Mouse (Mus musculus) lung, adult 2 months (tissue): ENCODE measurements at regions not wholly inside any gene's neighbourhood (a gene's known extent, or its start where the extent isn't known, plus 50 kb on each side); places are given as distances from the start of the nearest gene placed in this dataset.

Source experiments
- CTCF ChIP-seq: fragments of 200-500 bp; IDR thresholded peaks from 2 replicates; pipeline ENCODE4 v1.5.1; 2011; ENCODE audit warnings: mild to moderate bottlenecking, low read length, control low read depth; ENCODE audit not compliant: insufficient read depth
- POLR2A ChIP-seq: fragments of 200-500 bp; IDR thresholded peaks from 2 replicates; pipeline ENCODE4 v1.6.1; 2011; ENCODE audit warnings: low read depth, mild to moderate bottlenecking, control low read depth, low read length, borderline replicate concordance; ENCODE audit errors: extremely low read depth

DNA sequence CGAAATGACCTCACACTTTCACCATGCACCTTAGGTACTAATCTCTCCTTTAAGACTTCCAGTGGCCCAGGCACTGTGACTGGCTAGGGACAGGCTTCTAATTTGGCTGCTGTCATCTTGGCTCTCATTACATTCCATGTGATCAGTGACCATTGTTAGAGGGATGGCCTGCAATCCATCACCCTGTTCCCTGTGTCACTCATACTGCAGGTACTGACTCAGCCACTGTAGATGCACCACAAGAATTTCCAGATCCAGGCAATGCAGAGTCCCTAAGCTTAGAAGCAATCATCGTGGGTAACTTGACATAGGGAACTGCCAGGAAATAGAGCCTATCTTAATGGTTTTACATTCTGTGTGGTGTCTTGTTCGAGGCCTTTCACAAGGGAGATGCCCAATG is 92.1 kb upstream of the Krr1 start:
- no peak for TF ChIP-seq CTCF
- TF ChIP-seq POLR2A = no peak
